Mouse (Mus musculus): ENCODE measurements around the gene Slc35f3.

Gene Slc35f3

DNA sequence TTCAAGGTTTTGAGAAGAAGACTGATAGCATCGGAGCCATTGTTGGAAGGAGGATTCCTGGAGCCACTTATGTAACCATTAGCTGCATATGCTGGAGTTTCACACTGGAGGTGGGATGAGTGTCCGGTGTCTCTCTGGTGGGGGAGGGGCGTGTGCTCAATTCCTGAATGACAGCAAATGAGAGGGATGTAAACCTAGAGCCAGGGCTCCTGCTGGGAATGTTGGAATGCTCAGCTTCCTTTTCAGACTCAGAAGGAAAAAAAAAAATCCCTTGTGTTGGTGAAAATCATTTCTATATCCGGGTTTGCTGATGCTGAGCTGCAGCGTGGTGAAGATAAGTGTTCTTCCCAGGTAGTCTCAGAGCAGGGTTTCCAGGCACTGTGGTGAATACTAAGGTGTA, 29.4 kb downstream of the Slc35f3 start:
- no peak for DNase-seq (ENCODE audit: low spot score in 2 of 2)

GRCm38 (mm10) chr8:126338864-126339263, 40.5 kb downstream of the Slc35f3 start:
- no peak for DNase-seq (ENCODE audit: low spot score in 2 of 2)

DNA sequence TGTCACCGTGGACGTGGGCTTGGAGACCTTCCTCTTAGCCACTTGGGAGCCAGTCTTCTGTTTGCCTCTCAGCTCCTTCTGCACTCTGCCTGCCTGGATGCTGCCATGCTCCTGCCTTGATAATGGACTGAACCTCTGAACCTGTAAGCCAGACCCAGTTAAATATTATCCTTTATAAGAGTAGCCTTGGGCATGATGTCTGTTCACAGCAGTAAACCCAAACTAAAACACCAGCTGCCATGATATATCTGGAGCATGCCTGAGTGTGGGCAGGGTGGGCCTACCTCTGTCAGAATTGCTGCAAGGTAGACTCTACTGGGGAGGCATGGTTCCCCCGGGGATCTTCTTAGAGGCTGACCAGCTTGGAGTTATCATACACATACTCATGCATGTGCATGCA, 41.0 kb downstream of the Slc35f3 start:
- DNase-seq (ENCODE audit: low spot score in 2 of 2): no peak

GRCm38 (mm10) chr8:126341200-126341599, 42.8 kb downstream of the Slc35f3 start:
- no peak for DNase-seq (ENCODE audit: low spot score in 2 of 2)

DNA sequence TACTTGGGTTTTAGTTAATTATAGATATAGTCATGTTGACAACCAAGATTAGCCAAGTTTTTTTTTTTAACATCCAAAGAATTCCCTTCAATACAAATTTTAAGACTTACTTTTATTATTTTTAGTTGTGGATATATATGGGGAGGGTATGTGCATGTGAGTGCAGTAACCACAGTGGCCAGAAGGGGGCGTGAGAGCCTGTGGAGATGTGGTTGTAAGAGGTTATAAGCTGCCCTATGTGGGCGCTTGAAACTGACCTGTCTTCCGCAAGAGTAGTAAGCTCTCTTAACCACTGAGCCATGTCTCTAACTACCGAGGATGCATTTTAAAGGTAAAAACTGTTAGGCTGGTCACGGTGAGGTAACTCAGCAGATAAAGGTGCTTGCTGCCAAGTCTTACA, 45.1 kb downstream of the Slc35f3 start:
- DNase-seq (ENCODE audit: low spot score in 2 of 2): no peak

DNA sequence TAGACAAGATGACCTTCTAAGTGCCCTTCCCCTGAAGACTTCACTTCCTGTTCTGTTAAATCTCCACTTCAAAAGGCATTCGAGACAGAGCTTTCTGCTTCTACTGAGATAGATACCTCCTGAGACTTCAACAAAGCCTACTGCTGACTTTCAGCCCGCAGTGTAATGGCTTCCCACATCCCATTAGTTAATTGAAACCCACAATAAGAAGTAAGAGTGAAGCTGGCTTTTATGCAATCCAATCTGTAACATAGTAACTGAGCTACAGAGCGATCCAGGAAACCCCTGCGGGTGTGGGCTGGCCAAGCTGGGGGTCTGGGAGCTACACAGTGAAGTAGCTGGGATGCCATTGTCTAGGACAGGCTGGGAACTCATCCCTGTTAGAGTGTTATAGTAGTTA, 46.7 kb downstream of the Slc35f3 start:
- no peak for DNase-seq (ENCODE audit: low spot score in 2 of 2)

- DNase-seq (ENCODE audit: low spot score in 2 of 2): no peak
Observed at GRCm38 (mm10) chr8:126353259-126353658, 54.9 kb downstream of the Slc35f3 start.

GRCm38 (mm10) chr8:126357946-126358345, 59.6 kb downstream of the Slc35f3 start:
- no peak for DNase-seq (ENCODE audit: low spot score in 2 of 2)

DNA sequence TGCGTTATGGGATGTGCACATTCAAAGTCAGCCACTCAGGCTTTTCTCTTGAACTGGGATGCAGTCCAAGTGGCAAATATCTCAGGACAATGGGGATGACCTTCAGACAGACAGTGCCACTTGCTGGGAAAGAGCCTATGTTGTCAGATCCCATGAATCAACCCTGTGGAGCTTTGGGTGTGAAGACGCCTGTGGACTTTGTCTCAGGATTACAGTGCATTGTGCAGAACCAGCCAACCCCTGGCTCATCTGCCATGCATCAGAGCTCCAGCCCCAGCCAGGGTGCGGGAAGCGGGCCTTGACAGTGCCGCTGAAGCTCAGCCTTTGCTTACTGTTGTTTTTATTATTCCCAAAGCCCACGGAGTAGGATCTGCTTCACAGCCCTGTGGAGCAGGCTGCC, 60.9 kb downstream of the Slc35f3 start:
- no peak for DNase-seq (ENCODE audit: low spot score in 2 of 2)

DNA sequence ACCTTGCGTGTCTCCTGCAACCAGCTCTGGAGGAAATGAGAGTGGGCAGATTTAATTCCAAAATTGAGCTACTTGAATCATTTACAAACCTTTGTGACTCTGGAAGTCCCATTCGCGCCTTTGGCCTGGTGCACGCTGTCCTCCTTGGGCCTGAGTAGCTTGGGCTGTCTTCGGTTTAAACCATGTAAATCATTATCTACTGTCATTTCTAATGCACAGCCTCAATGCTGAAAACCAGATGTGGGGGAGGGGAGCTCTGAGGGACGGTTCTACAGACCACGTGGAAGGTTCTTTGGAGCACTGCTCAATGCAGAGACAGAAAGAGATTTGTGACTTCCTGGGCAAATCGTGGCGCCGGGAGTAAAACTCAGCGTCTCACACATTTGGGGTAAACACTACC, 61.7 kb downstream of the Slc35f3 start:
- DNase-seq (ENCODE audit: low spot score in 2 of 2): no peak

DNA sequence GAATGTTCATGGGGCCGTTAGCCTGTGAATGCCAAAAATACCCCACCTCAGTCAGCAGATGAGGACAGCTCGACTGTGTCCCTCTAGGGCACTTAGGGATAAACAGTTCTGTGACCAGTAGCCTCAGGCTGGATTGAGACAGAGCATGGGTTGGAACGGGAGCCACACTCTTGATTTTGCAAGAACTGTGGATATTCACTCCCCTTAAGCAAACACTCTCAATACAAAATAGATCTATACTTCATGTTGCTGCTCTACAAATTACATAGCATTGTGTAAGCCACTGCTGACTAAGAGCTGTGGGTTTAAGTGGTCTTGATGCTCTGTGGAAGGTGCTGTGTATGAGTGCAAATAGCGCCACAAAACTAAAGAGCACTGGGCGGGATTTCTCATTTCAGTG, 62.3 kb downstream of the Slc35f3 start:
- no peak for DNase-seq (ENCODE audit: low spot score in 2 of 2)

- DNase-seq (ENCODE audit: low spot score in 2 of 2): no peak
Observed at GRCm38 (mm10) chr8:126366251-126366650, 67.9 kb downstream of the Slc35f3 start.

- DNase-seq (ENCODE audit: low spot score in 2 of 2): no peak
Observed at GRCm38 (mm10) chr8:126368349-126369054, 70.1 kb downstream of the Slc35f3 start.

GRCm38 (mm10) chr8:126371871-126372270, 73.5 kb downstream of the Slc35f3 start:
- DNase-seq (ENCODE audit: low spot score in 2 of 2): no peak

- no peak for DNase-seq (ENCODE audit: low spot score in 2 of 2)
Observed at GRCm38 (mm10) chr8:126379580-126379979, 81.2 kb downstream of the Slc35f3 start.

DNA sequence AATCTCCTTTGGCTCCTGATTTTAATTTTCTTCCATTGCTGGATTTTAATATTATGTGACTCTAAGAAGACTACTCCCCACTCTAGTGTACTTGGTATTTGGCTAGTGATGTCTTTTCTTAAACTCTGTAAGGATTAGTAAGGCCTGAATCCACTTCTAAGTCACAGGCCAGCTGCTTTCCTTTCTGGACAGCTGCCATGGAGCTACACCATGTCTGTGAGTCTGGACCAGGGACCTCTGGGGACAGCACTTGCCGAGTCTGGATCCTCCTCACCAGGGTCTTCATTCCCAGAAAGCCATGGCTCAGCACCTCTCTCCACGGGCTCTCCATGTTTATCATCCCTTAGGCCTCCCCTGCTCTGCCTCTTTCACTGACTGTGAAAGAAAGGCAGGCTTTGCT, 81.8 kb downstream of the Slc35f3 start:
- no peak for DNase-seq (ENCODE audit: low spot score in 2 of 2)

- DNase-seq (ENCODE audit: low spot score in 2 of 2): no peak
Observed at GRCm38 (mm10) chr8:126381299-126381698, 82.9 kb downstream of the Slc35f3 start.

GRCm38 (mm10) chr8:126382216-126382615, 83.9 kb downstream of the Slc35f3 start:
- no peak for DNase-seq (ENCODE audit: low spot score in 2 of 2)

DNA sequence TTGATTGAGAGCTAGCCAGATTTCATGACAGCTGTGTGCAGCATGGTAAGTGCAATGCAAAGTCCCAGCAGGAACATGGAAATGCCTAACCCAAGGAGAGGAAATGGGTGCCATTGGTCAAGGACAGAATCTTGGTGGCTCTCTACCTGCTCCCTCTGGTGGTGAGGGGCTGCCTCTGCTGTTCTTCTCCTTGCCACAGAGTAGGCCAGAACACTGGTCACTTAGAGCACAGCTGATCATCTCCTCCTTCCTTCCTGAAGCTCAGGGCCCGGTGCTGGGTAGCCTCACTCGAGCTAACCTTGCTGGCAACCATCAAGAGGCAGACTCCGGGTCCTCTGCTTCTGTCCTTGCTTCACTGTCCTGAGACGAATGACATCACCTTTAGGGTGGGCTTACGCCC, 84.4 kb downstream of the Slc35f3 start:
- DNase-seq (ENCODE audit: low spot score in 2 of 2): peak in 1 of 2 experiments; percentile 59

- no peak for DNase-seq (ENCODE audit: low spot score in 2 of 2)
Observed at GRCm38 (mm10) chr8:126387566-126387965, 89.2 kb downstream of the Slc35f3 start.

GRCm38 (mm10) chr8:126391541-126391940, 93.2 kb downstream of the Slc35f3 start:
- DNase-seq (ENCODE audit: low spot score in 2 of 2): no peak

DNA sequence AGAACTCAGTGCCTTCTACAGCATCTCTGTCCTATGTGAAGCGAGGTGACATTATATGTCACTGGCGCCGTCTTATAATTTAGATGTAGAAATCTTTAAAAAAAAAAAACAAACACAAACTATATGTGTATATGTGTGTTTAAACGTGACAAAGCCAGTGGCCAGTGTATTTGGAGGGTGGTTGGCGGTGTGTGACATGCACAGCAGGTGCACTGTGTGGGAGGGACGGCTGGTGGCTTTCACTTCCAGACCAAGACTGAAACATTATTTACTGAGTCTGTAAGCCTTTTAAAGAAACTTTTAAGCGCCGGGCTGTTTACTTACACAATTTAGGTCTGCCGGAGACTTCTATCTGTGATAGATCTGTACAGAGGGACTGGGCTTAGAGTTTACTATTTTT, 97.0 kb downstream of the Slc35f3 start:
- no peak for DNase-seq (ENCODE audit: low spot score in 2 of 2)

- no peak for DNase-seq (ENCODE audit: low spot score in 2 of 2)
Observed at GRCm38 (mm10) chr8:126395917-126396316, 97.6 kb downstream of the Slc35f3 start.

DNA sequence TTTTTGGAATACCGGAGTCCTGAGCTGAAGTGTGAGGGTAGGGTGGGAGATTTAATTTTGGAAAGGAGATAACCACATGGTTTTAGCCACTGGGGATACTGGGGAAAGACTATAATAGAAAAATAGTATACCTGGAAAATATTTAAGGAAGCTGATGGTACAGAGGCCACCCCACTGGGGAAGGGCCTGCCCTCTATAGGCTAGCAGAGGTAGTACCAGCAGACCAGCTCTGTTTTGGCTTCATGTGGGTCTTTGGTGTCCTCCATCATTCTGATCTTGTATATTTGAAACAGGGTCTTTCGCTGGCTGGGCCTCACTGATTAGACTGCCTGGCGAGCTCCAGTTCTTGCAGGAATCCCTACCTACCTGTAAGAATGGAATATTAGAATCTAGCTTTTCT, 100.0 kb downstream of the Slc35f3 start:
- DNase-seq (ENCODE audit: low spot score in 2 of 2): no peak

Data from left cerebral cortex, adult 9 months (tissue).